Mouse (Mus musculus): ENCODE measurements at regions not wholly inside any gene's neighbourhood (a gene's known extent, or its start where the extent isn't known, plus 50 kb on each side); places are given as distances from the start of the nearest gene placed in this dataset.

GRCm38 (mm10) chr8:89787050-89787905 lies 560.9 kb downstream of the Tox3 start:
- TF ChIP-seq POLR2A (IDR thresholded peaks at IDR 0.05; ENCODE audit: borderline replicate concordance, low read depth, low read length): no peak
- TF ChIP-seq CTCF (IDR thresholded peaks at IDR 0.05; ENCODE audit: low read depth, low read length): no peak
